Mouse (Mus musculus) E14TG2a.4 (cell line): ENCODE results near the gene Dcaf11.

Experiments used
- CTCF ChIP-seq: conservative IDR thresholded peaks from 2 replicates; pipeline ENCODE4 v1.5.1; 2014; ENCODE audit warnings: low read length
- NANOG ChIP-seq: IDR thresholded peaks from 2 replicates; pipeline ENCODE4 v1.6.1; 2014; ENCODE audit warnings: borderline replicate concordance, low read length, mixed read lengths
- POU5F1 ChIP-seq: IDR thresholded peaks from 2 replicates; pipeline ENCODE4 v1.6.1; 2014; ENCODE audit warnings: low read length, borderline replicate concordance

DNA sequence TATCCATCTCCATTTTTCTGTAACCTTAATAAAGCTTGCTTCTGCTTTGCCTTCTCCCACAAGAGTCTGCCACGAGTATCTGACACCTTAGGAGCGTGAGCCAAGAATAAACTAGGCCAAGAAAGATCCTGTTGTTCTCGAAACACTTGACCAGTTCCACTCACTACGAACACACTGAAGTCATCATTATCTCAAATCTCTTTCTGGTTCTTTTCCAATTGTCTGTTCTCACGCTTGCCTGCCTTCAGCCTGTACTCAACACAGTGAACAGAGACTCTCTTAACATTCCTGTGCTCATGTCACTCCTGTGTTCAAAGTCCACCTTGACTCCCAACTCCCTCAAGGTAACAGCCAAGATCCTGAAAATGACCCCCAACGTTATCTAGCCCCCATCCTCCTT lies 53.5 kb downstream of the Dcaf11 start:
- TF ChIP-seq CTCF (no peak), POU5F1 (no peak), NANOG (no peak)
